Mouse (Mus musculus) ovary, postnatal 36 days (tissue): ENCODE data around the gene Olfr1415.
A peak's percentile ranks its signal among the peaks of the same experiment; 100 is the strongest.
"Not testable (repeated sequence)": the region's sequence is repeated elsewhere in the genome, so short reads cannot be mapped to it uniquely, and the experiment has no call there.

Experiments used
- DNase-seq: peaks from one replicate; pipeline ENCODE4 v3.0.0; 2022; ENCODE audit warnings: low spot score, mixed read lengths

Gene Olfr1415

GRCm38 (mm10) chr1:92496001-92496400 lies at the start of gene Olfr1415:
Gene Olfr1415 (minus strand): TSS chr1:92496101.
- no peak for DNase-seq

DNA sequence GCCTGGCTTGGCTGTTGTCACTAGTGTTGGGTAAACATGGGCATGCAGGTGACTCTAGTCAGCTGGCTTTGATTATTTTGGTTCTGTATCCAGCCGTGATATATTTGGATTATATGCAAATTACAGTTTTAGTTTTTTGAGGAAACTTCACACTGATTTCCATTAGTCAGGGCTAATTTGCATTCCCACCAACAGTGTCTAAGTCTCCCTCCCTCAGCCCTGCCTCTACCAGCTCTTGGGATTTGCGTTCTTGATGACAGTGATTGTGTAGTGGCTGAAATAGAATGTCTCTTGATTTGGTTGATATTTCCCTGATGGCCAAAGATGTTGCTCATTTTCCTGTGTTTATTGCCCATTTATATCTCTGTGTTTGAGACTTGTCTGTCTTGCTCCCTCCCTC lies 43.2 kb upstream of the Olfr1415 start:
- no peak for DNase-seq

DNA sequence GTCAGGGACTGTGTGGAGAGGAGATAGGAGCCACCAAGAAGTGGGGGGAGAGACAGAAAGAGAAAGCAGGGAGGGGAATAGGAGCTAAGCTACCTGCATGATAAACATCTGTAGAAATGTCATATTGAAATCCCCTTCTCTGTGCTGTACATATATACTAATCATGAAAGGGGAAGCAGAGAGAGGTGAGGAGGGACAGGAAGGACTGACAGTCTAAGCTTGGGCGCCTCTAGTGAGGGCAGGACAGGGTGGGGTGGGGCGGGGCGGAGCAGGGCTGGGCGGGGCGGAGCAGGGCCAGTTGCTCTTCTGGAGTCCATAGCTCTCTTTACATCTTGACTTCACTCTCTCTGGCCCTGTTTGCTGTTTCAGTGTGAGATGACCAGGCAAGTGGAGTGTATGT lies 41.1 kb upstream of the Olfr1415 start:
- no peak for DNase-seq

- no peak for DNase-seq
Observed at GRCm38 (mm10) chr1:92523764-92524163, 27.9 kb upstream of the Olfr1415 start.

GRCm38 (mm10) chr1:92521376-92521775 lies 25.5 kb upstream of the Olfr1415 start:
- peak; percentile 29 for DNase-seq

DNA sequence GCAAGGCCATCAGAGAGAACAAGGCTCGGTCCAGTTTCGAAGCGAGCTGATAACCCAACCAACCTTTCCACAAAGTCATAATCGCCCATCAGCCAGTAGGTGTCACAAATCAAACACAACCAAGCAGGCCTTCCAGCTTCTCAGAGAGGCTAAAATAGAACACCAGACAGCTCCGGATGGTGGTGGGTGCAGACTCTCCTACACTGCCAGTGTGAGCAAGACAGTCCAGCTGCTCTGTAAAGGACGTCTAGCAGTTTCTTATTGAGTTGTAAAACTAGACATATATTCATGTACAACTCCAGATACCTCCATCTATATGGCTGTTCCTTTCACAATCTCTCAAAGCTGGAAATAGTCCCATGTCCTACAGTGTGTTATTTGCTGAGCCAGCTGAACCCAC lies 23.1 kb upstream of the Olfr1415 start:
- no peak for DNase-seq

GRCm38 (mm10) chr1:92518561-92518960 lies 22.7 kb upstream of the Olfr1415 start, which contains the start of gene Olfr1414:
Gene Olfr1414 (minus strand): TSS chr1:92518661.
- DNase-seq = no peak

- DNase-seq = no peak
Observed at GRCm38 (mm10) chr1:92515390-92515789, 19.5 kb upstream of the Olfr1415 start.

- not testable (repeated sequence) for DNase-seq
Observed at GRCm38 (mm10) chr1:92511646-92512045, 15.7 kb upstream of the Olfr1415 start.

GRCm38 (mm10) chr1:92485013-92485412 lies 10.9 kb downstream of the Olfr1415 start, which contains the start of gene Olfr1416:
Gene Olfr1416 (minus strand): TSS chr1:92485113.
- no peak for DNase-seq

DNA sequence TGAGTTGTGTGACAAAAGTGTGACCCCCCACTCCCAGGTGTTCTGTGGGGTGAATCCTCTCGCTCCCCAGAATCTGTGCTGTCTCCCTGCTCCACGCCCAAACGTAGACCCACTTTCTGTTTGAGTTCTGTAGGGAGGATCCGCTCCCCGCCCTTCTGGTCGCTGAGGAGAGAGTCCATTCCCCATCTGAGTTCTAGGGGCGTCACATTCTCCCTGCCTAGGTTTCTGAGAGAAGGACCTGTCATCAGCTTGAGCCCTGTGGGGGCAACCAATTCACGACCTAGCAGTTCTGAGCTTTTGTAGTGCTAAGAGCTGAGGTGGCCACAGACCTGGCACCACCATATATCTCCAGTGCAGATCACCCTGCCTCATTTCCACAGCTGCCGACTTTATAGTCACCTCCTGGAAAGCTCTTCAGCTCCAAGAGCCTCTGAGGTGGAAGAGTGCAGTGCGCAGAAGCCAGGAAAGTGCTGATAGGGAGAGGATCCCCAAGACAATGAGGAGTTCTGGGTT lies 21.8 kb downstream of the Olfr1415 start:
- DNase-seq = no peak

GRCm38 (mm10) chr1:92473165-92474041 lies 22.5 kb downstream of the Olfr1415 start, which contains the start of gene Ndufa10:
Gene Ndufa10 (minus strand): TSS chr1:92473860.
- DNase-seq = peak; percentile 93

DNA sequence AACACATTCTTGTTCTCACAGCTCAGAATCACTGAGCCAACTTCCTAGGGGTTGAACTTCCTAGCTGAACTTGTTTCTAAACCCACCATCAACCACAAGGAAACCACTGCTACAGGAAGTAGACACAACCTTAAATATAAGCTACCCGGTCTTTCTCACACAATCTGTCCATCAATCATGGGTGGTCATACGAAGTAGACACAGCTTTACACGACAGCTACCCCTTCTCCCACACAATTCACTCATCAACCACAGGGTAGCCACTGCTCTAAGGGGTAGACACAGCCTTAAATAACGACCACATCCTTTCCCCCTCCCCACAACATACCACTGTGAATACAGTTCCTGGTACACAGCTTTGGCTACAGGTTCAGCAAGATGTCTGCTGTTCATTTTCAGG lies 27.0 kb downstream of the Olfr1415 start:
- DNase-seq = no peak

GRCm38 (mm10) chr1:92458416-92458815 lies 37.5 kb downstream of the Olfr1415 start:
- DNase-seq = no peak

DNA sequence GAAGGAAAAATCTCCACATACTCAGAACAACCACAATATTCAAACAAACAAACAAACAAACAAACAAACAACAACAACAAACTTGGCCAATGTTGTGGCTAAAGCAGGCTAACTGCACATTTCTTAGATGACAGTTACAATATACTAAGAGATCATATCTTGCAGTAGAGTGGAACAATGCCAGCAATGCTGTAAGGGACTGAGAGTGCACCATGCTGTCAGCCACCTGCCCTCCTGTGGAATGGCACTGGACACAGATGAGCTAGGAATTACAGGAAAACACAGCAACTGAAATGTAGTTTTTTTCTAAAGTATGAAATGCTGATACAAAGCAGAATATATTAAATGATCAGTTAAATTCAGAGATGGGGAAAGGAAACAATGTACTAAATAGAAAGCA lies 38.1 kb downstream of the Olfr1415 start:
- no peak for DNase-seq

DNA sequence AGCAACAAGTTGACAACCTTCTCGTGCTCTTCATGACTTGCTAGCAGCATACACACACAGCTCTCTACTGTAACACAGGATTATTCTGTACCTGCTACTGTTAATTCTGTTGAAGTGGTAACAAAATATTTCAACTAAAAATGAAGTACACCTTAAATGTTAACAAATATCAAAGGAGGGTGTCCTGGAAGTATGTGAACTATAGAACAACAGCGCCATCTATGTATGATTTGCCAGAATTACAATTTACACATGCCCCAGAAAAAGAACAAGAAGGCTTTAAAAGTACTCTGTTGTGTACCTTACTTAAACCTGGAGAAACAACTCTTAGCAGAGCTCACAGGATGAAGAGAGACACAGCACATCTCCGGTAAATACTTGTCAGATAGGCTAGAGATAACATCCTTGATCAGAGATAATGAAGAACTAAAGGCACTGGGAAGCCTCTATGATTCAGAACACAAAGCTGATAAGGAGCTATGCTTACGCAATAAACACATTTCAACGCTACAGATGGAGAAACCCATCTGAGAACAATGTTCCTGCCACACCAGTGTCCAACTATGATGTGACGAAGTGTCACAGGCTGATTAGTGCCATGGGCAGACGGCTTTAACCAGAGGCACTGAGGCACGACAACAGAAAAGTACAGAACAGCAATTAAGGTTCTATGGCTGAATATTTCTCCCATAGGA lies 42.0 kb downstream of the Olfr1415 start:
- DNase-seq = no peak

DNA sequence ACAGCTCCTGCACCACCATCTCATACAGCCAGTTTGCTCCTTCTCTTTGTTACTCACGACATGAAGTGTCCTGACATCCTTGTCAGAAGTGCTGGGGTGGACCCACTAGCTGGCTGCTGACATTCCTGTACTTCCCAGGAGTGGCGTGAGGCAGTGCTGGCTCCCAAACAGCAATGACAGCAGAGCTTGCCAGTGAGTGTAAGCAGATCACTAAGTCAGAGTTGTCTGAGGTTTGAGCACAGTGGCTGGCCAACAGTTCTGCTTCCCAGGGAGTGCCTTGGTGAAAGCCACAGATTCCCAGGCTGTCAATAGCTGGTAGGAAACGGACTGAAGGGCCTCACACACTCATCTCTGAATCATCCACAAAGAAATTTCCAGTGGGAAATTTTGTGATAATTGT lies 47.6 kb downstream of the Olfr1415 start:
- no peak for DNase-seq

GRCm38 (mm10) chr1:92441453-92442063 lies 54.3 kb downstream of the Olfr1415 start:
- peak; percentile 27 for DNase-seq

DNA sequence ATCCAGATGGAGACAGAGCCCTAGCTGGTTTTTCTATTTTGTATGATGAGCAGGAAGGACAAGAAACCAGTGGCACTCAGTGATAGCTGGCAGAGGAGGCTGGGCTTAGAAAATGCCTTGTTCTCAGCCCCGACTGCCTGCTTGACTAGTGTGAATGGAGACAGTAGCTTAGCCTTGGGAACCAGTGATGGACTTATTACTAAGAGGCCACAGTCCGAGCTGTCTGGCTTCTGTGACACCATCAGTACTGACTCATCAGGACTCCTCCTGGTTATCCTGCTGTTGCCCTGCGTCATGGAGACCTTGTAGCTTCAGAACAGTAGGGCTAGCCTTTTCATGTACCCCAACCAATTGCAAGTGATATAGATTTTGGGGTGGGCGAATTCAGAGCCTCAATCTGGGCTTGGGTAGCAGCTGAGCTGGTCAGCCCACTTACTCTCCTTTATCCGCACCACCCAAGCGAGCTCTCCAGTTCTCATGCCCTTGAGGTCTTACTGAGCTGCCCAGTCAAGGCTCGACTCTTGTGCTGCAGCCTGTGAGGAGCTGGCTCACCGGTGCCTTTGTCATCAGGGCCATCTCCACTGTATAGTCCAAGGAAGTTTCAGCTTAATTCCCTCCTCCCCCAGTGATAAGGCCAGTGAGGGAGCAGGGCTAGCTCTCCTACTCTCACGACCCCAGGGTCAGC lies 55.7 kb downstream of the Olfr1415 start:
- no peak for DNase-seq
